ENCODE assay signal across 19 mouse cellular contexts in the genomic region with DNA sequence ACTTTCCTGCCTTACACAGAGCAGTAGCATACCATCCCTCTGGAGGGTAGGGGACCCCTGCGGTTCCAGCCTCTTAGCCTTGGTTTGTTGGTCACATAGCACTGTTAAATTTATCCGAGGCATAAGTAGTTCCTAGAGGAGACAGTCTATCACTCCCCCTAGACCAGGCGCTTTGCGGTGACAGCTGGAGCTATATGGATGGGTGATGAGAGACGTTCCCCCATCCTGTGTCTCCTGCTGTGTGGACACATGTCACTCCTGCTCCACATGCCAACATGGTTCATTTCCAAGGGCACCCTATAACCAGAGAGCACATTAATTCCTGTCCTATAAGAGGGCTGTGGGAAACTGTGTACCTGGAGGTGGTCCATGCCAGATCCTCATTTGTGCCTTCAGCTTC. TPM values are rescaled to one million over a fixed set of nuclear protein-coding genes. Genes with fewer than 3 reads are reported as not detected.
DNase-seq lines count a peak whose midpoint lies in the region; ATAC-seq and TF ChIP-seq lines count a peak whose summit lies in the region.
"Had no signal": no experiment of that assay in that cellular context is flagged by ENCODE, and none has a peak within 500 bp of the region (broad histone marks: within the 10 kb centered on the region; RNA-seq: fewer than 3 reads in every experiment).

No protein-coding gene starts in this region.

- peak; percentile 64 for ATAC-seq in hindbrain, embryonic 14.5 days (ENCODE audit: low FRiP score)
- no peak for ATAC-seq in midbrain, postnatal 0 days (ENCODE audit: low FRiP score)
- no peak for ATAC-seq in midbrain, embryonic 11.5 days (ENCODE audit: low FRiP score)
- ATAC-seq: intestine, postnatal 0 days had no signal

- whole genome bisulfite sequencing in hindbrain, embryonic 14.5 days = 66% methylated on average over 5 of the region's 5 CpGs
- 90% methylated on average over 5 of the region's 5 CpGs for WGBS in hindbrain, embryonic 10.5 days
- 88% methylated on average over 5 of the region's 5 CpGs for WGBS in midbrain, postnatal 0 days
- WGBS in midbrain, embryonic 11.5 days = 91% methylated on average over 5 of the region's 5 CpGs

- no peak for TF ChIP-seq CTCF in midbrain, postnatal 0 days (IDR thresholded peaks at IDR 0.05)

- H3K9me3 ChIP-seq in hindbrain, embryonic 14.5 days (ENCODE audit: control insufficient read depth, low read length) = no peaks in the 10 kb centered on the region
- no peaks in the 10 kb centered on the region for H3K9me3 ChIP-seq in hindbrain, embryonic 10.5 days
- no peaks in the 10 kb centered on the region for H3K9me3 ChIP-seq in midbrain, postnatal 0 days (ENCODE audit: low read length)
- no peaks in the 10 kb centered on the region for H3K9me3 ChIP-seq in midbrain, embryonic 11.5 days (ENCODE audit: control insufficient read depth, low read length)
- H3K9me3 ChIP-seq: embryonic facial prominence, embryonic 12.5 days; heart, embryonic 13.5 days; limb, embryonic 13.5 days had no signal

- peaks cover 26% of the 10 kb centered on the region for H3K4me1 ChIP-seq in hindbrain, embryonic 14.5 days (replicated peaks; ENCODE audit: control insufficient read depth, insufficient read depth, low read length)
- 0 out of 2 replicates have a peak, but pooled peaks cover 3% of the 10 kb centered on the region for H3K4me1 ChIP-seq in hindbrain, embryonic 10.5 days (replicated peaks)
- no peaks in the 10 kb centered on the region; the same call in 1 of the 2 replicates for H3K4me1 ChIP-seq in midbrain, postnatal 0 days (ENCODE audit: insufficient read depth, low read length)
- H3K4me1 ChIP-seq in midbrain, embryonic 11.5 days (ENCODE audit: control insufficient read depth, insufficient read depth, low read length) = no peaks in the 10 kb centered on the region

- no peaks in the 10 kb centered on the region for H3K36me3 ChIP-seq in hindbrain, embryonic 14.5 days (replicated peaks; ENCODE audit: control insufficient read depth, insufficient read depth)
- H3K36me3 ChIP-seq in hindbrain, embryonic 10.5 days = peaks cover 62% of the 10 kb centered on the region
- H3K36me3 ChIP-seq in midbrain, postnatal 0 days (ENCODE audit: insufficient read depth, low read length) = peaks cover 3% of the 10 kb centered on the region; the same call in 1 of the 2 replicates
- no peaks in the 10 kb centered on the region for H3K36me3 ChIP-seq in midbrain, embryonic 11.5 days (ENCODE audit: control insufficient read depth, insufficient read depth, low read length)

- no peak overlapping the region for H3K27ac ChIP-seq in hindbrain, embryonic 14.5 days
- no peak overlapping the region for H3K27ac ChIP-seq in hindbrain, embryonic 10.5 days
- no peak overlapping the region for H3K27ac ChIP-seq in midbrain, postnatal 0 days (ENCODE audit: low read depth, low read length)
- no peak overlapping the region for H3K27ac ChIP-seq in midbrain, embryonic 11.5 days (ENCODE audit: low read depth, low read length)
- H3K27ac ChIP-seq: embryonic facial prominence, embryonic 12.5 days; heart, embryonic 13.5 days; kidney, postnatal 0 days; left cerebral cortex, adult 2 months; limb, embryonic 13.5 days; liver, embryonic 14.5 days had no signal

- no peak overlapping the region for H3K4me2 ChIP-seq in hindbrain, embryonic 14.5 days (replicated peaks)
- no peak overlapping the region for H3K4me2 ChIP-seq in midbrain, postnatal 0 days (ENCODE audit: low read depth, low read length, poor library complexity, severe bottlenecking)
- no peak overlapping the region for H3K4me2 ChIP-seq in midbrain, embryonic 11.5 days
- H3K4me2 ChIP-seq: embryonic facial prominence, embryonic 12.5 days; heart, embryonic 13.5 days; limb, embryonic 13.5 days had no signal

- DNase-seq in cerebellum, postnatal 14 days = peak; percentile 17 to 46
- no peak for DNase-seq in cerebellum, postnatal 4 days (ENCODE audit: low spot score in 2 of 2)
- no peak for DNase-seq in hindbrain, embryonic 14.5 days (ENCODE audit: low spot score)
- no peak for DNase-seq in hindbrain, embryonic 10.5 days (ENCODE audit: low spot score)
- peak; percentile 5 for DNase-seq in midbrain, postnatal 0 days (ENCODE audit: low spot score)
- no peak for DNase-seq in midbrain, embryonic 11.5 days (ENCODE audit: low spot score, missing footprints)
- no peak for DNase-seq in layer of hippocampus, adult 11-12 months (ENCODE audit: low spot score)
- DNase-seq: adrenal gland, adult 2 months; cerebellum, adult 11-12 months; heart, postnatal 4 days; lung, postnatal 14 days; thymus, postnatal 25 days had no signal

- no peaks in the 10 kb centered on the region for H3K27me3 ChIP-seq in hindbrain, embryonic 14.5 days (ENCODE audit: control insufficient read depth, insufficient read depth, low read length)
- no peaks in the 10 kb centered on the region for H3K27me3 ChIP-seq in hindbrain, embryonic 10.5 days (ENCODE audit: insufficient read depth, poor library complexity, severe bottlenecking)
- no peaks in the 10 kb centered on the region for H3K27me3 ChIP-seq in midbrain, postnatal 0 days (ENCODE audit: insufficient read depth, low read length)
- no peaks in the 10 kb centered on the region for H3K27me3 ChIP-seq in midbrain, embryonic 11.5 days (ENCODE audit: control insufficient read depth, insufficient read depth, low read length)
- H3K27me3 ChIP-seq: embryonic facial prominence, embryonic 12.5 days; heart, embryonic 13.5 days; limb, embryonic 13.5 days had no signal

- H3K4me3 ChIP-seq in hindbrain, embryonic 14.5 days (replicated peaks; ENCODE audit: low read length) = no peak overlapping the region
- no peak overlapping the region for H3K4me3 ChIP-seq in hindbrain, embryonic 10.5 days
- H3K4me3 ChIP-seq in midbrain, postnatal 0 days (ENCODE audit: low read depth, low read length) = no peak overlapping the region
- no peak overlapping the region for H3K4me3 ChIP-seq in midbrain, embryonic 11.5 days (ENCODE audit: low read depth, low read length)
- H3K4me3 ChIP-seq: embryonic facial prominence, embryonic 12.5 days; heart, embryonic 13.5 days; left cerebral cortex, adult 2 months; limb, embryonic 13.5 days had no signal

- H3K9ac ChIP-seq in hindbrain, embryonic 14.5 days = no peak overlapping the region
- H3K9ac ChIP-seq in midbrain, postnatal 0 days (replicated peaks; ENCODE audit: low read length, poor library complexity, severe bottlenecking) = no peak overlapping the region
- no peak overlapping the region for H3K9ac ChIP-seq in midbrain, embryonic 11.5 days (ENCODE audit: low read length)
- H3K9ac ChIP-seq: embryonic facial prominence, embryonic 12.5 days; heart, embryonic 13.5 days; limb, embryonic 13.5 days; liver, embryonic 14.5 days had no signal

RNA-seq across cellular contexts. Expression of a gene that starts 42.1 kb away (rescaled TPM):
- 11.8 and 12.3 TPM in 2 replicates for polyA plus RNA-seq in hindbrain, embryonic 14.5 days (2014; fragmentation: Nextera tagmentation; extraction: Ambion mirVana)
- 27.8 and 41.0 TPM in 2 replicates for polyA plus RNA-seq in hindbrain, embryonic 10.5 days (2016; fragmentation: Nextera tagmentation; extraction: Ambion mirVana)
- 14.2 and 20.9 TPM in 2 replicates for total RNA-seq in midbrain, postnatal 0 days (2014; rRNA removed)
- 11.7 and 12.9 TPM in 2 replicates for polyA plus RNA-seq in midbrain, postnatal 0 days (2015; fragmentation: Nextera tagmentation; extraction: Ambion mirVana)
- 21.2 and 26.5 TPM in 2 replicates for polyA plus RNA-seq in midbrain, embryonic 11.5 days (2014; fragmentation: Nextera tagmentation; extraction: Ambion mirVana)

Comparison
In these comparisons a context has a peak if more than half of its experiments do, and no peak if none do; other contexts are left out.
1. DNase-seq: peak in cerebellum, postnatal 14 days (2 of 2) and midbrain, postnatal 0 days (single experiment); none in cerebellum, postnatal 4 days (0 of 2), hindbrain, embryonic 14.5 days (single experiment), hindbrain, embryonic 10.5 days (single experiment), midbrain, embryonic 11.5 days (single experiment) and layer of hippocampus, adult 11-12 months (single experiment).